In genomic region chr4:126371497-126371896, GRCm38 (mm10) we compare ENCODE assay signal across 15 mouse cellular contexts. TPM values are rescaled to one million over a fixed set of nuclear protein-coding genes. Genes with fewer than 3 reads are reported as not detected.
A peak's percentile ranks its signal among the peaks of the same experiment; 100 is the strongest.
DNase-seq lines count a peak whose midpoint lies in the region; ATAC-seq and TF ChIP-seq lines count a peak whose summit lies in the region.
"Had no signal": no experiment of that assay in that cellular context is flagged by ENCODE, and none has a peak within 500 bp of the region (broad histone marks: within the 10 kb centered on the region; RNA-seq: fewer than 3 reads in every experiment).

No protein-coding gene starts in this region.

- DNase-seq in adrenal gland, adult 2 months, result peak; percentile 38
- no peak for DNase-seq in adrenal gland, postnatal 4 days (ENCODE audit: low spot score in 2 of 2)
- DNase-seq in urinary bladder, postnatal 14 days (ENCODE audit: low spot score), result peak; percentile 4
- no peak for DNase-seq in urinary bladder, postnatal 25 days (ENCODE audit: low spot score)
- peak; percentile 54 for DNase-seq in lung, embryonic 14.5 days
- no peak for DNase-seq in hindbrain, embryonic 11.5 days (ENCODE audit: low spot score)
- DNase-seq in forebrain, postnatal 0 days, result no peak
- DNase-seq in liver, embryonic 11.5 days (ENCODE audit: low spot score), result no peak
- DNase-seq: kidney, adult 8-10 months; liver, embryonic 13.5 days; midbrain, embryonic 14.5 days; thymus, adult 2 months had no signal

- H3K27me3 ChIP-seq in lung, embryonic 14.5 days (ENCODE audit: insufficient read depth, low read length), result no peaks in the 10 kb centered on the region
- no peaks in the 10 kb centered on the region for H3K27me3 ChIP-seq in hindbrain, embryonic 11.5 days (ENCODE audit: control insufficient read depth, insufficient read depth, low read length)
- H3K27me3 ChIP-seq in forebrain, postnatal 0 days (ENCODE audit: insufficient read depth, low read length), result no peaks in the 10 kb centered on the region
- no peaks in the 10 kb centered on the region for H3K27me3 ChIP-seq in liver, embryonic 11.5 days (replicated peaks; ENCODE audit: control insufficient read depth, insufficient read depth, low read length)
- H3K27me3 ChIP-seq: liver, embryonic 13.5 days; neural tube, embryonic 15.5 days; Patski had no signal

- H3K4me3 ChIP-seq in lung, embryonic 14.5 days (ENCODE audit: low read depth, low read length), result no peak overlapping the region
- no peak overlapping the region for H3K4me3 ChIP-seq in hindbrain, embryonic 11.5 days (ENCODE audit: low read depth, low read length)
- H3K4me3 ChIP-seq in forebrain, postnatal 0 days (ENCODE audit: low read depth, low read length), result no peak overlapping the region
- no peak overlapping the region for H3K4me3 ChIP-seq in liver, embryonic 11.5 days (ENCODE audit: low read depth, low read length)
- H3K4me3 ChIP-seq: hindbrain, embryonic 10.5 days; liver, embryonic 13.5 days; neural tube, embryonic 15.5 days had no signal

- H3K27ac ChIP-seq in lung, embryonic 14.5 days (ENCODE audit: low read depth), result no peak overlapping the region
- H3K27ac ChIP-seq in hindbrain, embryonic 11.5 days (ENCODE audit: low read depth, low read length), result no peak overlapping the region
- no peak overlapping the region for H3K27ac ChIP-seq in forebrain, postnatal 0 days (ENCODE audit: low read depth, low read length)
- H3K27ac ChIP-seq in liver, embryonic 11.5 days (ENCODE audit: low read depth, low read length), result no peak overlapping the region
- H3K27ac ChIP-seq: hindbrain, embryonic 10.5 days; liver, embryonic 13.5 days; neural tube, embryonic 15.5 days had no signal

- TF ChIP-seq CTCF in lung, embryonic 14.5 days (IDR thresholded peaks at IDR 0.05; ENCODE audit: low read depth), result no peak
- TF ChIP-seq CTCF in forebrain, postnatal 0 days (IDR thresholded peaks at IDR 0.05; ENCODE audit: low read depth), result no peak

- no peak overlapping the region for H3K4me2 ChIP-seq in lung, embryonic 14.5 days
- no peak overlapping the region for H3K4me2 ChIP-seq in hindbrain, embryonic 11.5 days (replicated peaks; ENCODE audit: low read depth, low read length)
- no peak overlapping the region for H3K4me2 ChIP-seq in forebrain, postnatal 0 days (ENCODE audit: low read depth)
- H3K4me2 ChIP-seq in liver, embryonic 11.5 days, result no peak overlapping the region
- H3K4me2 ChIP-seq: liver, embryonic 13.5 days; neural tube, embryonic 15.5 days had no signal

- 69% methylated on average over 9 of the region's 9 CpGs for WGBS in lung, embryonic 14.5 days
- WGBS in hindbrain, embryonic 11.5 days, result 93% methylated on average over 9 of the region's 9 CpGs
- 67% methylated on average over 9 of the region's 9 CpGs for WGBS in forebrain, postnatal 0 days
- WGBS in liver, embryonic 11.5 days, result 86% methylated on average over 9 of the region's 9 CpGs

- H3K36me3 ChIP-seq in lung, embryonic 14.5 days (ENCODE audit: insufficient read depth), result peaks cover 21% of the 10 kb centered on the region
- no peaks in the 10 kb centered on the region; the same call in 1 of the 2 replicates for H3K36me3 ChIP-seq in hindbrain, embryonic 11.5 days (ENCODE audit: control insufficient read depth, insufficient read depth, low read length)
- peaks cover 24% of the 10 kb centered on the region for H3K36me3 ChIP-seq in forebrain, postnatal 0 days (ENCODE audit: insufficient read depth)
- H3K36me3 ChIP-seq in liver, embryonic 11.5 days (ENCODE audit: control insufficient read depth, insufficient read depth, low read length), result peaks cover 6% of the 10 kb centered on the region; the same call in 1 of the 2 replicates

- no peaks in the 10 kb centered on the region for H3K9me3 ChIP-seq in lung, embryonic 14.5 days (ENCODE audit: low read depth, low read length)
- no peaks in the 10 kb centered on the region for H3K9me3 ChIP-seq in hindbrain, embryonic 11.5 days (ENCODE audit: control insufficient read depth, low read length)
- no peaks in the 10 kb centered on the region for H3K9me3 ChIP-seq in forebrain, postnatal 0 days (ENCODE audit: low read length)
- no peaks in the 10 kb centered on the region for H3K9me3 ChIP-seq in liver, embryonic 11.5 days (ENCODE audit: control insufficient read depth, low read length)
- H3K9me3 ChIP-seq: hindbrain, embryonic 10.5 days; liver, embryonic 13.5 days; neural tube, embryonic 15.5 days had no signal

- no peaks in the 10 kb centered on the region for H3K4me1 ChIP-seq in lung, embryonic 14.5 days (ENCODE audit: insufficient read depth)
- no peaks in the 10 kb centered on the region for H3K4me1 ChIP-seq in hindbrain, embryonic 11.5 days (replicated peaks; ENCODE audit: control insufficient read depth, insufficient read depth, low read length)
- H3K4me1 ChIP-seq in forebrain, postnatal 0 days (ENCODE audit: insufficient read depth), result no peaks in the 10 kb centered on the region
- no peaks in the 10 kb centered on the region for H3K4me1 ChIP-seq in liver, embryonic 11.5 days (replicated peaks; ENCODE audit: control insufficient read depth, insufficient read depth, low read length)
- H3K4me1 ChIP-seq: hindbrain, embryonic 10.5 days; liver, embryonic 13.5 days; neural tube, embryonic 15.5 days had no signal

- no peak for ATAC-seq in lung, embryonic 14.5 days (ENCODE audit: insufficient read depth)
- no peak for ATAC-seq in hindbrain, embryonic 11.5 days (ENCODE audit: low FRiP score)
- ATAC-seq in forebrain, postnatal 0 days, result no peak
- ATAC-seq in liver, embryonic 11.5 days (replicated peaks; ENCODE audit: low FRiP score), result no peak
- ATAC-seq: Patski had no signal

- H3K9ac ChIP-seq in lung, embryonic 14.5 days, result no peak overlapping the region
- no peak overlapping the region for H3K9ac ChIP-seq in hindbrain, embryonic 11.5 days (ENCODE audit: low read depth, low read length)
- H3K9ac ChIP-seq in forebrain, postnatal 0 days, result no peak overlapping the region
- no peak overlapping the region for H3K9ac ChIP-seq in liver, embryonic 11.5 days (ENCODE audit: low read depth, low read length)
- H3K9ac ChIP-seq: liver, embryonic 13.5 days; neural tube, embryonic 15.5 days had no signal

RNA-seq across cellular contexts. Expression of gene Tekt2, which starts 46.0 kb away (rescaled TPM):
- 1 to 10 TPM; 3.2 to 3.3 TPM for total RNA-seq in adrenal gland, adult 2 months (2021)
- 2.9 and 4.8 TPM in 2 replicates for polyA plus RNA-seq in adrenal gland, adult 2 months (2012; rRNA removed)
- total RNA-seq in adrenal gland, postnatal 4 days (2021), result 1 to 10 TPM; 4.0 to 5.0 TPM
- 1.3 and 2.5 TPM in 2 replicates for polyA plus RNA-seq in lung, embryonic 14.5 days (2014; fragmentation: Nextera tagmentation; extraction: Ambion mirVana)
- 3.0 and 3.8 TPM in 2 replicates for polyA plus RNA-seq in hindbrain, embryonic 11.5 days (2014; fragmentation: Nextera tagmentation; extraction: Ambion mirVana)
- 2.1 and 3.4 TPM in 2 replicates for total RNA-seq in forebrain, postnatal 0 days (2014; rRNA removed)
- 9.7 and 16.3 TPM in 2 replicates for polyA plus RNA-seq in forebrain, postnatal 0 days (2015; fragmentation: Nextera tagmentation; extraction: Ambion mirVana)
- 0.71 and 1.7 TPM in 2 replicates for polyA plus RNA-seq in liver, embryonic 11.5 days (2014; fragmentation: Nextera tagmentation; extraction: Ambion mirVana)

RNA-seq across cellular contexts. Expression of gene Adprhl2, which starts 50.0 kb away (rescaled TPM):
- 10 to 100 TPM; 26.2 to 34.9 TPM for total RNA-seq in adrenal gland, adult 2 months (2021)
- 45.8 and 46.5 TPM in 2 replicates for polyA plus RNA-seq in adrenal gland, adult 2 months (2012; rRNA removed)
- 10 to 100 TPM; 41.3 to 42.0 TPM for total RNA-seq in adrenal gland, postnatal 4 days (2021)
- polyA plus RNA-seq in lung, embryonic 14.5 days (2014; fragmentation: Nextera tagmentation; extraction: Ambion mirVana), result 52.8 and 56.8 TPM in 2 replicates
- polyA plus RNA-seq in hindbrain, embryonic 11.5 days (2014; fragmentation: Nextera tagmentation; extraction: Ambion mirVana), result 39.2 and 39.3 TPM in 2 replicates
- total RNA-seq in forebrain, postnatal 0 days (2014; rRNA removed), result 72.1 and 74.8 TPM in 2 replicates
- 77.8 and 83.3 TPM in 2 replicates for polyA plus RNA-seq in forebrain, postnatal 0 days (2015; fragmentation: Nextera tagmentation; extraction: Ambion mirVana)
- 53.5 and 62.2 TPM in 2 replicates for polyA plus RNA-seq in liver, embryonic 11.5 days (2014; fragmentation: Nextera tagmentation; extraction: Ambion mirVana)

RNA-seq across cellular contexts. Expression of gene Ago3, which starts 57.9 kb away (rescaled TPM):
- total RNA-seq in adrenal gland, adult 2 months (2021), result 10 to 100 TPM; 15.8 to 22.5 TPM
- 19.7 and 21.0 TPM in 2 replicates for polyA plus RNA-seq in adrenal gland, adult 2 months (2012; rRNA removed)
- 10 to 100 TPM; 16.2 to 21.6 TPM for total RNA-seq in adrenal gland, postnatal 4 days (2021)
- 19.1 and 19.5 TPM in 2 replicates for polyA plus RNA-seq in lung, embryonic 14.5 days (2014; fragmentation: Nextera tagmentation; extraction: Ambion mirVana)
- 14.4 and 16.1 TPM in 2 replicates for polyA plus RNA-seq in hindbrain, embryonic 11.5 days (2014; fragmentation: Nextera tagmentation; extraction: Ambion mirVana)
- total RNA-seq in forebrain, postnatal 0 days (2014; rRNA removed), result 7.3 and 11.4 TPM in 2 replicates
- 9.6 and 13.2 TPM in 2 replicates for polyA plus RNA-seq in forebrain, postnatal 0 days (2015; fragmentation: Nextera tagmentation; extraction: Ambion mirVana)
- polyA plus RNA-seq in liver, embryonic 11.5 days (2014; fragmentation: Nextera tagmentation; extraction: Ambion mirVana), result 9.2 and 15.2 TPM in 2 replicates

Comparison
In these comparisons a context has a peak if more than half of its experiments do, and no peak if none do; other contexts are left out.
1. DNase-seq: peak in adrenal gland, adult 2 months (single experiment), urinary bladder, postnatal 14 days (single experiment) and lung, embryonic 14.5 days (single experiment); none in adrenal gland, postnatal 4 days (0 of 2), urinary bladder, postnatal 25 days (single experiment), hindbrain, embryonic 11.5 days (single experiment), forebrain, postnatal 0 days (single experiment) and liver, embryonic 11.5 days (single experiment).